21 mouse cellular contexts compared by ENCODE assay signal in genomic region chr6:34162607-34163006, GRCm38 (mm10). TPM values are rescaled to one million over a fixed set of nuclear protein-coding genes. Genes with fewer than 3 reads are reported as not detected.
DNase-seq lines count a peak whose midpoint lies in the region; ATAC-seq lines count a peak whose summit lies in the region.
"Had no signal": no experiment of that assay in that cellular context is flagged by ENCODE, and none has a peak within 500 bp of the region (broad histone marks: within the 10 kb centered on the region; RNA-seq: fewer than 3 reads in every experiment).

No protein-coding gene starts in this region.

- H3K9me3 ChIP-seq in kidney, embryonic 15.5 days (replicated peaks): no peaks in the 10 kb centered on the region
- H3K9me3 ChIP-seq: embryonic facial prominence, embryonic 12.5 days; forebrain, embryonic 13.5 days; forebrain, embryonic 15.5 days had no signal

- 63% methylated on average over 2 of the region's 2 CpGs for WGBS in kidney, embryonic 15.5 days

- H3K4me1 ChIP-seq in kidney, embryonic 15.5 days: peaks cover 5% of the 10 kb centered on the region; the same call in 1 of the 2 replicates
- H3K4me1 ChIP-seq: embryonic facial prominence, embryonic 12.5 days; forebrain, embryonic 13.5 days; forebrain, embryonic 15.5 days had no signal

- no peaks in the 10 kb centered on the region for H3K27me3 ChIP-seq in kidney, embryonic 15.5 days
- H3K27me3 ChIP-seq: embryonic facial prominence, embryonic 12.5 days; forebrain, embryonic 13.5 days; forebrain, embryonic 15.5 days had no signal

- peaks cover 97% of the 10 kb centered on the region for H3K36me3 ChIP-seq in kidney, embryonic 15.5 days

- no peak overlapping the region for H3K27ac ChIP-seq in kidney, embryonic 15.5 days
- H3K27ac ChIP-seq: embryonic facial prominence, embryonic 12.5 days; forebrain, embryonic 13.5 days; forebrain, embryonic 15.5 days had no signal

- no peak overlapping the region for H3K4me3 ChIP-seq in kidney, embryonic 15.5 days (replicated peaks)
- H3K4me3 ChIP-seq: embryonic facial prominence, embryonic 12.5 days; forebrain, embryonic 13.5 days; forebrain, embryonic 15.5 days had no signal

- peak; percentile 68 for DNase-seq in kidney, adult 11 months
- no peak for DNase-seq in kidney, postnatal 14 days
- DNase-seq in kidney, adult 8-10 months: peak; percentile 57 to 60
- peak; percentile 54 to 67 for DNase-seq in kidney, postnatal 36 days
- DNase-seq in kidney, postnatal 4 days: no peak
- DNase-seq in spleen, postnatal 4 days (ENCODE audit: low spot score in 2 of 2): no peak
- DNase-seq: adrenal gland, adult 2 months; adrenal gland, postnatal 10 days; adrenal gland, postnatal 25 days; cerebellum, adult 11 months; cerebellum, adult 18-20 months; cerebellum, adult 8-10 months; cerebellum, adult 9-11 months; cerebellum, postnatal 14 days; cerebellum, postnatal 36 days; embryo, embryonic 11 days; forebrain, postnatal 0 days had no signal

- H3K9ac ChIP-seq in kidney, embryonic 15.5 days: no peak overlapping the region
- H3K9ac ChIP-seq: embryonic facial prominence, embryonic 12.5 days; forebrain, embryonic 13.5 days; forebrain, embryonic 15.5 days; forebrain, postnatal 0 days had no signal

- ATAC-seq in kidney, embryonic 15.5 days (replicated peaks; ENCODE audit: low FRiP score): no peak
- ATAC-seq: forebrain, embryonic 13.5 days; forebrain, embryonic 15.5 days; forebrain, postnatal 0 days had no signal

- H3K4me2 ChIP-seq in kidney, embryonic 15.5 days: no peak overlapping the region
- H3K4me2 ChIP-seq: embryonic facial prominence, embryonic 12.5 days; forebrain, embryonic 13.5 days; forebrain, embryonic 15.5 days had no signal

RNA-seq across cellular contexts. Expression of gene Slc35b4, which starts 14.3 kb away (rescaled TPM):
- 63.8 and 64.4 TPM in 2 replicates for polyA plus RNA-seq in kidney, embryonic 15.5 days (2015; fragmentation: Nextera tagmentation; extraction: Ambion mirVana)

Comparison
In these comparisons a context has a peak if more than half of its experiments do, and no peak if none do; other contexts are left out.
1. DNase-seq: peak in kidney, adult 11 months (single experiment), kidney, adult 8-10 months (2 of 2) and kidney, postnatal 36 days (2 of 2); none in kidney, postnatal 14 days (single experiment), kidney, postnatal 4 days (0 of 2) and spleen, postnatal 4 days (0 of 2).